Mouse (Mus musculus): Measurements from ENCODE around the gene Spz1.
A peak's percentile ranks its signal among the peaks of the same experiment; 100 is the strongest.

The Spz1 gene

DNA sequence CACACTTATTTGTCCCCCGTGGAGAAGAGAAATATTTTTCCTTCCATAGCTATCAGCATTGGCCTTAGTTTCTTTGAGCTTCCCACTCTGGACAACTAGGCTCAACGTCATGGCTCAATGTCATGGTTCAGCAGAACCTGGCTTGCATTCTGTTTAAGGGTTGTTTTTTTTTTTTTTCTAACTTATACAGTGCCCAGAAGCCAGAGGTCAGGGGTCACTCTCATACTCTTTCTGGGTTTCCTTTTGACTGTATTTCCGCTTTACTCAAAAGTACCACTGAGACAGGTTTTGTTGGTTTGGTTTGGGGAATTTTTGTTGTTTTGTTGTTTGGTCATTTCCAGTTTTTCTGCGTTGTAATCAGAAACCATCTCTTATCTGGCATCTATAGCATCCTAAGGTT, 2.2 kb upstream of the Spz1 start:
- DNase-seq: no peak

DNA sequence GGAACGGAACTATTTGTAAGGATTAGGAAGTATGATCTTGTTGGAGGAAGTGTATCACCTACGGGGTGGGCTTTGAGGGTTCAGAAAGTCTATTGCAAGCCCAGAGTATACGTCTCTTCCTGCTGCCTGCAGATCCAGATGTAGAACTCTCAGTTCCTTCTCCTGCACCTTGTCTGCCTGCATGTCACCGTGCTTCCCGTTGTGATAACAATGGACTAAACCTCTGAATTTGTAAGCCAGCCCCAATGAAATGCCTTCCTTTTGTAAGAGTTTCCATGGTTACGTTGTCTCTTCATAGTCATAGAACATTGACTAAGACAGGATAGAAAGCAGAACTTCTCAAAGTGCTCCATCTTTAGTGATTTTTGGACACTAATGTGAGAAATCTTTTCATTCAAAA, 716 bp upstream of the Spz1 start:
- no peak for DNase-seq

GRCm38 (mm10) chr13:92559429-92559828, 16.5 kb downstream of the Spz1 start:
- DNase-seq: no peak

- no peak for DNase-seq
Observed at GRCm38 (mm10) chr13:92557229-92557628, 18.7 kb downstream of the Spz1 start.

- no peak for DNase-seq
Observed at GRCm38 (mm10) chr13:92556458-92557126, 19.4 kb downstream of the Spz1 start.

DNA sequence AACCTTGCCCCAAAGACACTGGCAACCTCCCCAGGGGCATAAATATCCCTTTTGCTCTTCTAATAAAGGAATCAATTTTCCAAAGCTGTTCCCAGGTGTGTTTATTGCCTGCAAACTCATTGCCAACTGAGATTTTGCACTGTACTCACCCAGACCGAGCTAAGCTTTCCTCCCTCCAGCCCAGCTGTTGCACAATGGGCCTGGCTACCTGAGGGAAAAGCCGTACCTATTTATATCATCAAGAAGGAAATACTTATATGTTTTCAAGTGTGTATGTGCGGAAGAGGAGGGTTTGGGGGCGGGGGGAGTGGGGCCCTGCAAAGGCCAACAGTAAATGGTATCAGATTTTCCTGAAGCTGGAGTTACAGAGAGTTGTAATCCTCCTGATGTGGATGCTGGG, 28.9 kb downstream of the Spz1 start:
- no peak for DNase-seq

- no peak for DNase-seq
Observed at GRCm38 (mm10) chr13:92540997-92541396, 35.0 kb downstream of the Spz1 start.

DNA sequence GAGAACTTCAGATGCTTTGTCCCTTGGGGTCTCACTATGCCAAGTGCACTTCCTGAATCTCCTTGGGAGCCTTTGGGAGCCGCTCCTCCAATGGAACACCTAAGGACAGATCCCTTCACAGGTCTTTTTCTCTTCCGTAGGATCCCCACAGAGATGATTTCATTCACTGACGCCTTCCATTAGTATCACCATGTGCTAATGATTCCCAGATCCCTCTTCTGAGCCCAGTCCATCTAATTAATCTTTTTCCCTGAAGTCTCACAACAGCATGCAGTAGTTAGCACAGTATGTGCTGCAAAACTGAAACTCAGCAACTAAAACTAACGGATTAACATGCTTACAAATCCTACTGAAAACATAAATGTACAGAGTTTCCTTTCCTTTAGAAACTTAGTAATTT, 36.8 kb downstream of the Spz1 start:
- no peak for DNase-seq

GRCm38 (mm10) chr13:92533801-92534200, 42.2 kb downstream of the Spz1 start:
- no peak for DNase-seq

DNA sequence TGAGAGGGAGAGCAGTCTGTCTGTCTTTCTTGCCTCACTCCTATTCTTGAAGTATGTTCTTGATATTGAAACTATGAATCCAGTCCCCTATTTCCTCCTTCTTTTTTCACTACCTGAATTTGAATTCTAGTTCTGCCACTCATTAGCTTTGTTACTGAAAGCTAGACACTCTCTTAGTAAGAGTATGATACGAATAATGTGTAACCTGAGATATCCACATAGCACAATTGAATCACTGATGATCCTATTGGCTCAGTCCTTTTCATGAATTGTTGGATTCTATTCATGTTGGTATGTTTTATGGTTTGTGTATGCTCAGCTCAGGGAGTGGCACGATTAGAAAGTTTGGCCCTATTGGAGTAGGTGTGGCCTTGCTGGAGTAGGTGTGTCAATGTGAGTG, 43.8 kb downstream of the Spz1 start:
- DNase-seq: no peak

DNA sequence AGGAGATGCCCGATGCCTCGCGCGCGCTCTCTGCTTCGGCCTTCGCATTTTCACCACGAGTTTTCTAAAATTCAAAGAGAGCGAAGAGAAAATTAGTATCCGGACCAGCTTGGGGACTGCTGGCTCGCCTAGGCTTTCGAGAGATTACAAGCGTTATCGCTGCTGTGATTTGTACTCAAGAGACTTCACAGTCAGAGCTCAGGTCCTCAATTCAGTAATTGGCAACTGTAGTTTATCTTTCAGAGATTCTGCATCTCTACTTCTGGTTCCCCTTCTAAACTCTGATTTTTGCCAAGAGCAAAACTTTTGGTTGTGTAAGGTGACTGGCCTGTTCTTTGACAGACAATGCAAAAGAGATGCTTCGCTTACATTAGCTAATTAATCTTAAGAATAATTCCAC, 44.7 kb downstream of the Spz1 start:
- no peak for DNase-seq

- DNase-seq: peak; percentile 97
Observed at GRCm38 (mm10) chr13:92530721-92531211, 45.2 kb downstream of the Spz1 start, which contains the start of gene Zfyve16. Gene Zfyve16 (minus strand): TSS chr13:92530868.

DNA sequence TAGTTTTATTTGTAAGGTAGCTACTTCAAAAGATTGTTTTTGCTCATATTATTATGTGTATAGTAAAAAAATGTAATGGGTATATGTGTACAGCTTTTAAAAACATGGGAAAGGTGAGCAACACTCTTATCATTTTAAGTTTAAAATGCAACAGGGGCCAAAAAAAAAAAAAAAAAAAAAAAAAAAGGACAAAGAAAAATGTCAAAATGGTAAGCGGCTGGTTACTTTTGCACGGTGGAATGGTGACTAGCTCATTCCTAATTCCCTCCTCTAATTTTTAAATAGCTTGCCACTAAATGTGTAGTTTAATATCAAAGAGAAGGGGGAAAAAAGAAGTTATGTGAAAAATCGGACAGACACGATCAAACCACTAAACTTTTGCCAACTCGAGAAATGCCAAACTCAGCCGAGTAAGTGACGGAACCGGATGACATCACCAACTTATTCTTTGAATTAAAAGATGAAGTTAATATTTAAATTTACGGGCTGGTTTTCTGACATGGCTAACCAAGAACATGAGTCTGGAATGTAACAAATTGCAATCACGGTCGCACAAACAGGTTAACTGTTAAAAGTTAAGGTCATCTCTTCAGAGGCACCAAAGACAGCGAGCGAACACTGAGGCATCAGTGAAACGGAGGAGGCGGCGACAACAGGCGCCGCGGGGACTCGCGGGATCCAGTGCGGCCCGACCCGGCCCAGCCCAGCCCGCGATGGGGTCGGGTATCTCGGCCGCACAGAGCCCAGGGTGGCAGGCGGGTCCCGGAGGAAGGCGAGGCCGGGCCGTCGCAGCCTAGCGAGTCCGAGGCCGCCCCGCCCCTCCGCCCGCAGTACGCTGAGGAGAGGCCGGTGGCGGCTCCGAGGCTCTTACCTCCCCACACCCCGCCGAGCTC, 45.9 kb downstream of the Spz1 start:
- DNase-seq: no peak

All from kidney, adult 9 months (tissue).